Mouse (Mus musculus) ZHBTc4 (cell line): ENCODE results near the gene Haspin.

Experiments used
- DNase-seq: peaks from one replicate; pipeline ENCODE4 v3.0.0-alpha.2; 2011; ENCODE audit warnings: low read depth, low spot score

The Haspin gene

DNA sequence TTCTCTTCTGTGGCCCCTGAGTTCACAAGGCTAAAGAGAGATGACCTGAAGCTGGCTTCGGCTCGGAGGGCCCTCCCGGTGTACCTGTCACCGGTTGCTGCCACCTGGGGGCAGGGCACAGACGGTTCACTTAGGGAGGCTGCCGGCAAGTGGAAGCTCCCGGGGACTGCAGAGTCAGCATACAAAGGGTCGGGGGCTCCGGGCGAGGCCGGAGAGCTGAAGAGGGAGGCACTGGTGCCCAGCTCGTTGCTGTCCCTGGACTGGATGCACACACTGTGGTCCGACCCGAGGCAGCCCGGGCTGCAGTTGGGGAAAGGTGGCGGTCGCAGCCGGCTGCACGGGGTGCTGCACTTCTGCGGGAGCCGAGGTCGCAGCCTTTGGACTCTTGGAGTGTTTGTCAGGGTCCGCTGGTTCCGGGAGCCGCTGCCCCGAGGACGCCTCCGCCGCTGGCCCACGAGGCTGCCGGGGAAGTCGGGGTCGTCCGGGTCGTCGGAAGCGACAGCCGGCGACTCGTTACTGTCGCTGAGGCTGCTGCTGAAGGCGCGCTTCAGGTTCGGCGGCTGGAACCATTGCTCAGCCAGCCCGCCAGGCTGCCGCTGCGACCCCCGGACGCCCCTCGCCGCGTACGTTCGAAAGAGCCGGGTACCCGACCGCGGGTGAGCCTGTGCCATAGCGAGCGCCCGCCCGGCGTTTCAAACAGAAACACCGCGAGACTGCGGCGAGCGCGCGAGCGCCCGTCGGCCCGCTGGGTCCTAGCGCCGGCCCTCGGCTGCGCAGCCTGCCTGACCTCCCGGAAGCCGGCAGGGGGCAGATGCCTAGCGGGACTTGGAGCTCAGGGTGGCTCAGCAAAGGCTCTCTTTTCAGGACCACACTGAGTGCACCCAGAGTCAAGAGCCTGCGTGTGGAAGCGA, at the start of gene Haspin:
TSS of gene Haspin (minus strand) at position 704 of the 911 bp plus-strand sequence.
- peak; percentile 97 for DNase-seq

DNA sequence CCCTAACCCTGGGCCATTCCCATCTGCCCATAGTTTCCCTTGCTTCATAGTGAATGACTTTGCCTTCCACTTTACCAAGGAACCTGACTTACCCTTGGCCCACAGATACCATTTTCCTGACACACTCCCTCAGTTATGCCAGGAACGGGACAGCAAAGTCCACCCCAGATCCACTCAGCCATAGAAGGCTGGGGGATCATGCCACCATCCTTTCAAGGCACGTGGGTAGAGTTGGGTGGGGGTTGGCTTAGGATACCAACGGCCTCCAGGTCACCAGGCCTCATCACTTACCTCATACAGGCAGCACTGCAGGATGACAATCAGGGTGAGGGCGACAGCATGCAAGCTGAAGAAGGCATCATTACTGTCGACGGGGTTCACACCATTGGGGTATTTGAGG, 49.1 kb upstream of the Haspin start:
- DNase-seq, result no peak

DNA sequence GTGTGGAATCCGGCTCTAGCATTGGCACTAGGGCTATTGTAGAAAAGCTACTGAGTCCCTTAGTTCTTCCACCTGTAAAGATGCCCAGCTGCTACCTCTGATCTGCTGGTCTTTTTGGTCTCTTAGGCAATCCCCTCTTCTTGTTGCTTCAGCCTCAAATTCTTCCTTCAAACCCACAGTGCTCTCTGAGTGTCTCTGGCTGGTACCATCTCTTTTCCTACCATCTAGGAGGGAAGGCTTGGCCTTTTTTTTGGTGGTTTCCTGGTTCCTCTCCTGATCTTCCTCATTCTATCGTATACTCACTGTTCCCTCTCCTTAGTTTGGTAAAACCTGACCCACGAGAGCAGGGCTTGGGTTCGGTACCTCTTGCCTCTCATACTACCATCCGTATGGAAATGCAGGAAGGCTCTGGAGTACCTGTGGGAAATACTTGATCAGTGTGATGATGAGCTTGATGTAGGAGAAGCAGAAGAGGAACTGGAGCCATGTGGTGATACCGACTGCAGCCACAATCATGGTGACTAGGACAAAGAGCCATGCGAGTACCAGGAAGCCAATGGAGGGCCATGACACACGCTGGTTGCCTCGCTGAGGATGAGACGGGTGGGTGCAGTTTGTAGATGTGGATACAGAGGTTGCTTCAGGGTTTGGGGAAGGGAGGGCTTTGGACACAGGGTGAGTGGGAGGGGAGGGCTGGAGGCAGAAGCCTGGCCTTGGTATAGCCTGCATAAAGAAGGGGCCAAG, 48.0 kb upstream of the Haspin start:
- no peak for DNase-seq

DNA sequence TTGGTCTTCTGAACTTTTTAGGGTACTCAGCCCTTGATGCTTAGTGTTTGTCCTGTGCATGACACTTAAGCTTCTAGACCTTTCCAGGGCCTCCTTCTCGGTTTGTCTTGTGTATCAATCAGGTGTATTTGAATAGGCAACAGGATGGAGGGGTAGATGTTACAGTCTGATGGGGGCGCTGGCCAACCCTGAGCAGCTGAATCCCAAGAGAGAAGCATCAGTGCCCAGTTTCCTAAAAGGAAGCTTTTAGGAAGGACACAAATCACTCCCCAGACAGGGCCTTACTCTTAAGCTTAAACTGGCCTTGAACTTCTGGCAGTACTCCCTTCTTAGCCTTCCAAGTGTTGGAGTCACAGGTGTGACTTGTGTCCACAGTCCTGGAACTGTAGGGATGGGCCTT, 39.8 kb upstream of the Haspin start:
- DNase-seq, result no peak

DNA sequence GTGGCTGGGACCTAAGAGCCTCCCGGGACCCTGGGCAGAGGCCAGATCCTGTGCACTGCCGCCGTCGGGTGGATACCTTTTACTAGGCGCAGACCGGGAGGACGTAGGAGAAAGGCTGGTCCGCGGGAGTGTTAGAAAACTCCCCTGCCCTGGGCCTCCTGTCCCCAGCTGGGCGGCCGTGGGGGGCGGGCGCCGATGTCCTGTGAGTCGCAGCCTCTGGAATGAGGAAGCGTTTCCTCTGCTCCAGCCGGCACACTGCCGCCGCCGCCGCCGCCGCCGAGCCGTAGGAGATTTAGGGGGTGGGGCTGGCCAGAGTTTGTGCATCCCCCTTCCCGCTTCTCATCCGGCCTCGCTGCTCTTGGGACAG, 39.4 kb upstream of the Haspin start:
- peak; percentile 76 for DNase-seq

DNA sequence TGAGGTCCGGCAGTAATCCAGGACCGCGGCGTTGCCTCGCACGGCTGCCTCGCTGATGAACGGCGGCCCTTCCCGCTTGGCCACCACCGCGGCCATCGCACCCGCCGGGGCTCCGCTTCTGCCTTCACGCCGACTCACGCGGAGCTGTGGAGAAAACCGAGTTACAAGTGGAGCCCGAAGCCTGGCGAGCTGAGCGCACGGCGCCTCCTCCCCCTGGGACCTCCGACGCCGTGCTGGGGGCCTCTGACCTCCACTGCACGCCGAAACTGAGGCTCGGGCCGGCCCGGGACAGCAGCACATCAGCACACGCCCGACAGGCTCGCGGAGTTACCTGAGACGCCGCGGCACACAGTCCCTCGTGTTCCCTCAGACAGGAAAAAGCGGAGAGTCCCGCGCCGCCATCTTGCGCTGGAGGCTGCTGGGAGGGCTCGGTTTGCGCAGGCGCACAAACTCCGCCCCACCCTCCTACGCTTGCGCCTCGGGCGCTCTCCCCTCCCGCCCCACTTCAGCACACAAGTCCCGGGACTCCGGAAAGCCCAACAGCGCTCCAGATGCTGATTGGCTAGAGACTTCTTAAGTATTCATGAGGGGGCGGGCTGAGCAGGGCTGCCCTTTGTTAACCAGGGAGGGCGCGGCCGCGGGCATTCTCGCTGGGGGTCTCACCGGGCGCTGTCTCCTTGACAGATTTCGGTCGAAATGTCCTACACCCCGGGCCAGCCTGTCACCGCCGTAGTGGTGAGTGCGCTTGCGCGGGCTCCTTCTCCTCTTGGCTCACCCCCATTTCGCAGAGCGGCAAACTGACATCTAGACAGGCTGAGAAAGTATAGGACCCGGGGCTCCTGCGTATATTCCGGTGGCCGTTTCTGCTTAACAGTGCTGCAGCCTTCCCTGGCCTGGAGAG, 38.8 kb upstream of the Haspin start, which contains the start of the genes Emc6 and Tax1bp3:
TSS of gene Emc6 (minus strand) at position 430 of the 901 bp plus-strand sequence.
TSS of gene Tax1bp3 (plus strand) at position 476 of the 901 bp plus-strand sequence.
- peak; percentile 99 for DNase-seq

DNA sequence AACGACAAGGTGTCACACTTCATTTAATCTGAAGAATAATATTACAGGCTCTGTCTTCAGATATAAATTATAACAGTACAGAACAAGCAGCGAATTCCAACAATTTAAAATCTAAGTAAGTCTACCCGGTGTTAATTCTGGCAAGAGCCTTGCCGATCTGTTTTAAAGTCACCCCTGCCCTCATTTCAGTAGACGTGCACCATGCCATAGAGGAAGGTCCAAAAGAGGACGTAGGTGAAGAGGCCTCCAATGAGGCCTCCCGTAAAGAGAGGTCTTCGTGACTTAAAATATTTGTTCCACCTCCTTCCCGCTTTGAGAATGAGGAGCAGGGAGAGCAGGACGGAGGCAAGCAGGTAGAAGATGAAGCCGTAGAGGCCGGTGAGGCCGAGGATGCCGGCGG, 38.1 kb upstream of the Haspin start:
- no peak for DNase-seq

DNA sequence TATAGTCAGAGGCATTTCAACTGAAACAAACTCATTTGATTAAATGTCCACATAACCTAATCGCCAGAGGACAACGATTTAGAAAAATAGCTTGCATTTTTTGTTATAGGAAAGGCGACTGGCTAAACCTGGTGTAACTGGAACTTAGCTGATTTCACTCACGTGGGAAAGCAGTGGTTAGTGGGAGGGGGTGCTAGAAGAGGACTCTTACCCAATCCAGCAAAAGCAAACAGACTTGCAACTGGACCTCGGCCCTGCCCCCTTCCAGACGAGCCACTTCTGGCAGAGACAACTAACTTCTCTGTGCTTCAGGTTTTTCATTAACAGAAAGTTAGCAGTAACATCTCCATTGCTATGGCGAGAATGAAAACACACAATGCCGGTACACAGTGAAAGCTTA, 37.5 kb upstream of the Haspin start:
- peak; percentile 34 for DNase-seq

DNA sequence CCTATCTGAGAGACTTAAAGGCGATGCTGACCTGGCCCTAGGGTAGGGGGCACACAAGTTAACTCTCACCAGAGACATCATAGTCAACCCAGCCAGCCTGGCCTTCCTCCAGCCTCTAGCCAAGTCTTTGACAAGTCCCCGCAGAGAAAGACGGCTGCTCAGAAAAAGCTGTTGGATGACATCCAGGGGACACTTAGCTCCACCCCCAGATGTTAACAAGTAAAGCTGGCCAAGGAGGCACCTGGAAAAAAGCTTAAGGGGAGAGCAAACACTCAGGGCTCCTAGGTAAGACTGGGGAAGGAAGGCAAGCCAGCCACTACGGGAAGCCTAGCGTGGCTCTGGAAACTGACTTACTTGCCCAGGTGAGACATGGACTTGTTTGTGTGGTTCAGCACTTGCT, 34.1 kb upstream of the Haspin start:
- no peak for DNase-seq

DNA sequence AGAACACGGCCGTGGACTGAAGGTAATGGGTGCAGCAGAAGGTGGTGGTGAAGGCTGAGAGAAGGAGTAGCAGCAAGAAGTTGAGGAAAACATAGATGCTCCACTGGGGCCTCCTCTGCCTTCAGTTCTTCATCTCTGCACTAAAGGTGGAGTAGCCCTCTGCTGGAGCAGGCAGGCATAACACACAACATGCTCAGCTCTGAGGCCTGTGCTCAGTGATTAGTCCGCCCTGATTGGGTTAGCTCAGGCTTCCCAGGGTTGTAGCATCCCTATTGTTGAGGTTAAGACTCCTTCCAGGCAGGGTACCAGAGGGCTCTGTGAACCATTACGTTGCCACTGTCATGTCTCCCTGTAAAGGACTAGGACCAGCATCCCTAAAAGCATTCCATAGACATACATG, 31.1 kb upstream of the Haspin start:
- DNase-seq, result peak; percentile 91

DNA sequence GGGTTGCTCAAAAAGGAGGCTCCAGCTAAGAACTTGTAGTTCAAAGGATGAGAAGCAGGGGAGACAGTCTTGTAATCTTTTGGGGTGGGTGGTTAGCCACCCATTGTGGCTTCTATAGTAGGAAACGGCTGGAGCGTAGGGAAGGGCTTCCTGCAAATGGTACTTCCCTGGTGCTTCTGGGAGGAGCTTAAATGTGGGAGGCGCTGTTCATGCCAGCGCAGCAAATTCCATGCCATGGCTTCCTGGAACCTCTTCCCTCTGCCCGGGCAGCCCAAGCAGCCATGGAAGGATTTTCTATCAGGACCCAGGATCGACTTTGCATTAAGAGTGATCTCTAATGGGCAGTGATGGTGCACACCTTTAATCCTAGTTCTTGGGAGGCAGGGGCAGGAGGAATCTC, 30.5 kb upstream of the Haspin start:
- peak; percentile 65 for DNase-seq

DNA sequence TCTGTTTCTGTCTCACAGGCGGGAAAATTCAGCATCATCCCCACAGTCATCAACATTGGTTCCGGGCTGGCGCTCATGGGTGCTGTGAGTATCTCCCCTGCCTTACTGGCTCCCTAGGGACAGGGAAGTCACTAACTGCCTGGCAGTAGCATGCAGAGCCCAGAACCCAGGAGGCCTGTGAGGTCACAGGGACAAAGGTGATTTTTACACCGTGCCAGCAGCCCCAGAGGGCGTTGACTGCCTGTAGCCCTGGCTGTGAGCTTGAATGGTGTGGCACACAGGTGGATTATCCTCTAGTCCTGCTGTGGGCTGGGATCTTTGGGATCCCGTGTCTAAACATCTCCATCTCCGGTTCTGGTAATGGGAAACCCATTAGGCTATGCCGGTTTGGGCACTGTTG, 30.0 kb upstream of the Haspin start:
- DNase-seq, result no peak

DNA sequence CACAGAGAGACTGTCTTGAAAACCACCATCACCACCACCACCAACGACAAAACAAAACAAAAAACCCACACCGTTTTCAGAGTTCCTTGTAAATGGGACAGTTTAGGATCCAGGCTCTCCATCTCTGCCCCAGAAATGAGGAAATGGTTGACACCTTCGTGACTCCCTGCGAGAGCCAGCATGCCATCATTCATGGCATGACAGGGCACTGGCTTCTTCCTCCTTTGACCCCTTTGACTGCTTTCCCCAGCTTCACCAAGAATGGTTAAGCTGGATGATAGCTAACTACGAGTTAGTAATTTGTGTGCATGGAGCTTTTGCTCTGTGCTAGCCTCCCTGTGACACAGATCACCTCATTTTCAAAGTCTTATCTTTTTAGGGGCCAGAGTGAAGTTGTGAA, 24.2 kb upstream of the Haspin start:
- no peak for DNase-seq

DNA sequence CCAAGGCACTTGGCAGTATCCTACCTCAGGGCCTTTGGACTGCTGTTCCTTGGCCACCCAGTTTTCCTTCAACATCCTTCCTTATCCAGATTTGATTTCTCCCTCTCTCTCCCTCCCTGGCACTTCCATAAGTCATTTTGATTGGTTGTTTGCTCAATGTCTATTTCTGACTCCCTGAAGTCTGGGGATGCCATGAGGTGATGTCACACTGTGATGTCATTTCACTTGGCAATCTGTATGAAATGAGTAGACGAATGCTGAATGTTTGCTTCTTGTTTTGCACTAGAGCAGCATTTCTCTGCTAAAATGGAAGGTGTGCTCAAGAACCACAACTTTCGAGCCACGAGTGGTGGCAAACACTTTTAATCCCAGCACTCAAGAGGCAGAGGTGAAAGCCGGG, 23.5 kb upstream of the Haspin start:
- DNase-seq, result no peak

DNA sequence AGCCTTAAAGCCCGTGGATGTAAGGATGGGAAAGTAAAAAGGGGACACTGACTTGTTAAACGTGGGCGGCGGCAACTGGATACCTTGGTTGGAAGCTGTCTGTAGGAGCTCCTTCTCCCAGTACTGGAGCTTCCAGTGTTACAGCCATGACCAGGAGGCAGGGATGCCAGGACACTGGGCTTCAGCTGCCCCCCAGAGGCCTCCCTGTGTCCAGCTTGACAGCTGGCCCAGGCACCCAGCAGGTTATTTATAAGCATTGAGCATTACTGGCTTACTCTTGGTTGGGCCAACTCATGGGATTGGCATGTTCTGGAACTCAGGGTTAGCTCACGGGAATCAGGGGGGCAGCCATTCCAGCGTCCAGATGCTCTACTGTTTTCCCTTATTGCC, 22.7 kb upstream of the Haspin start:
- DNase-seq, result no peak

DNA sequence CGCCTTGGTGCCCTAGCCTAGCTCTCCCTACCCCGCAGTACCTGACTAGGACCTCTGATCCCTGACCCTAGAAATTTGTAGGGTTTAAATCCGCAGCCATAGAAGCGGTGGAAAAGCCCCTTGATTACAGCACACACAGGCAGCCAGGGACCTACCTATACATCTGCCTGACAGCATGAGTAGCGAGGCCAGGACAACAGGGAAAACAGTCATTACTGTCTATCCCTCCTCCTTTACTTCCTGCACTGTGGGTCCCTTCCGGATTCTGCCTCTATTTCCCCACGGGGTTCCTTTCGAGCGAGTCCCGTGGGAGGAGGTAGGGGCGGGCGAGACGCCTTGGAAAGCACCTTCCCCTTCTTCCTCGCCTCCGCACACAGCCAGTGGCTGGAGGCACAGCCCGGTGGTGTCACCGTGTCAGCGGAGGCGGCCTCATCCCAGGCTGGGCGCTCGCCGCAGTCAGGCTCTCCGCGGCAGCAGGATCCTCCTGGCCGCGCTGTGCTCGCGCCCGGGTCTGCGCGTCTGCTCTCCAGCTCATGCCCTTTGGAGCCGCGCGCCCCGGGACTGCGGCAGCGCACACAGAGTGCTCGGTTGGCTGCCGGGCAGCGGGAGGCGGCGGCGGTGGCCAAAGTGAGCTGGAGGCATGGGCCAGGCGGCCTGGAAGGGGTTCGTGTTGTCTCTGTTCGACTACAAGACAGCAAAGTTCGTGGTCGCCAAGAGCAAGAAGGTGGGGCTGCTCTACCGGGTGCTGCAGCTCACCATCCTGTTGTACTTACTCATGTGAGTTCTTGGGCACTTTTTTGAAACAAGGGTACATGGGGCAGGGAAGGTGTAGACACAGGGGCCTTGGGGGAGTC, 22.1 kb upstream of the Haspin start, which contains the start of gene P2rx5:
TSS of gene P2rx5 (plus strand) at position 465 of the 854 bp plus-strand sequence.
- DNase-seq, result peak; percentile 83

DNA sequence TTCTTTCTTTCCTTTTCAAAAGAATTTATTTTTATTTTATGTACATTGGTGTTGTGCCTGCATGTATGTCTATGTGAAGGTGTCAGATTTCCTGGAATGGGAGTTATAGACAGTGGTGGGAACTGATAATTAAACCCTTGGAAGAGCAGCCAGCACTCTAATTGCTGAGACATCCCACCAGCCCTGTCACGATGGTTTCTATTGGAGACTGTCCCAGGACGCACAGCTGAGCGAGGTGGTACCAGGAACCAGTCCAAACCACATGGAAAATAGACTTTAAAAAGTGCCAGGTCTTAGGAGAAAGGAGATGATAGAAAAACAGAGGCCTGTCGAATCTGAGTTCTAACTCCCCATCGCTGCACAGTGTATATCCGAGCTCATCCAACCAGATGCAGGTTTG, 17.0 kb upstream of the Haspin start:
- DNase-seq, result no peak

DNA sequence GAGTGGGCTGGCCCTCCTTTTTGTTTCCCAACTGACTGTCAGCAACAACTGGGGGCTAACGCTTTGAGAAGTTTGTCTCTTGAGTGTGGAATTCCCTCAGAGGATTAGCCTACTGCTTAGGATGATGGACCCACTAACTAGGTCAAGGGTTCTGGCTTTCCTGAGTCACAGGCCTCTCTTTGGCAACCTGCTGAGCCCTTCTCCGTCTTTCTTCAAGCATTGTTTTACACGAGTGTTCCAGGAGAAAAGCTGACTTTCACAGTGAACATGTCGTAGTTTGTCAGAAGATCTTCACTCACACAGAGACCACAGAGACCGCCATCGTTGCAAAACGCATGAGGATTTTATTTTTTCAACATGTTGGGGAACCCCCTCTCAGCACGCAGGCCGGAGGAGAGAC, 10.1 kb upstream of the Haspin start:
- DNase-seq, result no peak

DNA sequence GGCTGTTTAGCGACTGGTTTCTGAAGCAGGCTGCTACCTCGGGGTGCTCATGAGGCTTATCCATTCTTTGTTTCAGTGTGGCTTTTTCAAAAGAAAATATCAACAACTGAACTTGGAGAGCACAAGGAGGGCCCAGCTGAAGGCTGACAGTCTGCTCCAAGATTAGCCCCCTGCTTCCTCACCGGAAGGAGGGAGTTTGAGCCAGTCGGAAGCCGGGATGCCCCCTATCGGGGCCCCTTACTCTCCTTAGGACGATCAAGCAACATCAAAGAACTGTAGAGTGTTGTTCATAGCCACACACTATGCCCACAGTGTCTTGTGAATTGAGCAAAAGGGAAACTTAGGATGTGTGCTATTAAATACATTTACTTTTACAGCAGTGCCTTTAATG, 8.9 kb upstream of the Haspin start:
- DNase-seq, result peak; percentile 56

DNA sequence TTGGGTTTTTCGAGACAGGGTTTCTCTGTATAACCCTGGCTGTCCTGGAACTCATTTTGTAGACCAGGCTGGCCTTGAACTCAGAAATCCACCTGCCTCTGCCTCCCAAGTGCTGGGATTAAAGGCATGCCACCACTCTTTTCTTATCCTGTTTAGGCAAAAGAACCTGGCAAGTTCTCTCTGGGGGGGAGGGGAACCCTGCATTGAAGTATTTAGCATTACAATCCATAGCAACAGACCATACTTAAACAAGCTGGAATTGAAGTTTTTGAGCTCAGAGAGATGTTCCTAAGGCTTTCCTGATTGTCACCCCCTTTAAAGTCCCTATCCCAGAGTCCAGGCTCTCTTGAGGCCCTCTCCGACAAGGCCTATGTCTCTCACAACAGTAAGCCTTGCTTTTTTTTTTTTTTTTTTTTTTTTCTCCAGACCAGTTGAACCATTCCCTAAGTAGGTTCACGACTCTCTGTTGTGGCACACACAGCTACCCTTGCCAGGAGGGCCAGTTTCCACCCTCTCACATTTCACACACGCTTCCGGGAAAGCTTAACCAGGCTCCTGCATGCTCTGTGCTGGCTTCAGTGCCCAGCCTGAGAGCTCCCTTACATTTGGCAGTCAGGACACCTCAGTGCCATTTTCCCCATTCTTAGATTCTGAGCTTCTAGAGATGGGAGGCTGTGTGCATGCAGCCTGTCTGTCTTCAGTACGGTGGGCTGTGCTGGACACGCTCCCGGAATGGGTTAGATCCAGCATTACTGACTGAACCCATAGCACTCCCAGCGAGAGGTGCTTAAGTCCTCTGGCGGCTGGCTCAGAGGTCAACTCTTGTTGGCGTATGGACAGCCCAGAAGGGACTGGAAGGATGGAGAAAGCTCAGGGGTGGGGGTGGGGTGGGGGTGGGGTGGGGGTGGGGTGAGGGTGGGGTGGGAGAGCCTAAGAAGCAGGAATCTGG, 8.2 kb upstream of the Haspin start:
- DNase-seq, result peak; percentile 73
